Mouse (Mus musculus) erythroid progenitor cell, adult 5-6 weeks (primary cell): ENCODE data around the gene Mbd3. TPM values are rescaled to one million over a fixed set of nuclear protein-coding genes. Genes with fewer than 3 reads are reported as not detected.

Source experiments
- ATAC-seq: replicated peaks from 2 replicates; pipeline ENCODE4 v1.8.0; 2016; ENCODE audit warnings: moderate number of reproducible peaks, mild to moderate bottlenecking, moderate TSS enrichment, inconsistent platforms; ENCODE audit not compliant: poor library complexity, low FRiP score, severe bottlenecking
- total RNA-seq, 2 experiments: library from RNA; stranded (forward) in 1 of 2; stranded (reverse) in 1 of 2; fragments of 150-400 nt in 1 of 2; fragments of 186-747, 209-891 nt in 1 of 2; gene quantifications; 2 replicates each; pipeline versions ENCODE4 v1.2.3 to v1.2.4; 2015 to 2017; ENCODE audit warnings: low replicate concordance in 2 of 2

The Mbd3 gene
- total RNA-seq, 2 experiments from 2014 or later = 33.5 to 45.8 TPM

- peak; percentile 90 for ATAC-seq
Observed at GRCm38 (mm10) chr10:80376160-80376559, 23.2 kb downstream of the Mbd3 start.

DNA sequence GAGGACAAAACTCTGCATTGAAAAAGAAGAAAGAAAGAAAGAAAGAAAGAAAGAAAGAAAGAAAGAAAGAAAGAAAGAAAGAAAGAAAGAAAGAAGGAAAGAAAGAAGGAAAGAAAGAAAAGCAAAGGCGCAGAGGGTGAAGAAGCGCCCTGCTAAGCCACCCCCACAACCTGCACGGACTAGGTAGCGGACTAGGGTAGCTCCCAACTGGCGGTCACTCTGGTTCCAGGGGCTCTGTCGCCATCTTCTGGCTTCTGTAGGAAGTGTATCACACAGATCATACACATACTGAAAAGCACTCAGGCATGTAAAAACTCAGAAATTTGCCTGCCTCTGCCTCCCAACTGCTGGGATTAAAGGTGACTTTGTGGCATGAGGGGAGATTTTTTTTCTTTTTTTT, 25.3 kb downstream of the Mbd3 start:
- ATAC-seq = peak; percentile 72

DNA sequence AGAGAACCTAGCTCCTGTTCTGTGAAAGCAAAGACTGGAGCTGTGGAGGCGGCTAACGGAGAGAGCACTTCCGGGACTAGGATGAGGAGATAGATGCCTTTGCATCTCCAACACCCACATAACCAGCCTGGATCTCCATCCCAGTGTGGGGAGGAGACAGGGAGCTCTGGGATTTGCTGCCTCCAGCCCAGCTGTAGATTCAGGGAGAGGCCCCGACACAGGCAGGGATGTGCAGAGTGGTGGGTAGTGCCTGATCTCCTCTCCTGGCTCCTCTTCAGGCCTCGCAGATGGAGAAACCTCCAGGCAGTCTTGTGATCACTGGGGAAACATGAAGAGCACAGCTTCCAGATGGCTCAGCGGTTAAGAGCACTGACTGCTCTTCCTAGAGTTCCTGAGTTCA, 26.6 kb downstream of the Mbd3 start:
- ATAC-seq = no peak

GRCm38 (mm10) chr10:80371983-80372382, 27.4 kb downstream of the Mbd3 start:
- ATAC-seq = no peak

GRCm38 (mm10) chr10:80371411-80371966, 27.9 kb downstream of the Mbd3 start:
- ATAC-seq = no peak

DNA sequence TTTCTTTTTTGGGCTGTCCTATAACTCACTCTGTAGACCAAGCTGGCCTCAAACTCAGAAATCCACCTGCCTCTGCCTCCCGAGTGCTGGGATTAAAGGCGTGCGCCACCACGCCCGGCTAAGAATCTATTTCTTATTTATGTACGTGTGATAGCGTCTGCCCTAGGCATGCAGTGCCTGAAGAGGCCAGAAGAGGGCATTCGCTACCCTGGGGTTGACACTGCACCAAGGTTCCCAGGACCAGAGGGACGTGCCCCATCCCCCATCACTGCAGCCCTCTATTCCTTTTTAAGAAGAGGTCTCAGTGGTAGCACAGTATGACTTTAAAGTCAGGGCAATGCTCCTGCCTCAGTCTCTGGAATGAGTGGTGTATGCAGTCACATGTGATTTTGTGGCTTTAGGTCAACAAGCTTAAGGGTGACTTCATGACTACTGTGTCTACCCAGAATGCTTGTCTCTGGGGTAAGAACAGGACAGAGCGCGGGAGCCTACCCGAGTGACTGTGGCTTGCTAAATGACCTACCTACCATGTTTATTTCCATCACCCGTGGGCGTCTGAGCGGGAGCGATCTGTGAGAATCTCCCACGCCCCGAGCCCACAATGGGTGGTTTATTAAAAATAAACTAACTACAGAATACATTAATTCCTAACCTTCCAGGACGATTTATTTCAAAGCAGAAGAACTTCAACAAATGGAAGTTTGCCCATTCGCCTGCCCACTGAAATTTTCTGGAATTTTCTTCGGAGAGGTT, 29.2 kb downstream of the Mbd3 start:
- no peak for ATAC-seq

DNA sequence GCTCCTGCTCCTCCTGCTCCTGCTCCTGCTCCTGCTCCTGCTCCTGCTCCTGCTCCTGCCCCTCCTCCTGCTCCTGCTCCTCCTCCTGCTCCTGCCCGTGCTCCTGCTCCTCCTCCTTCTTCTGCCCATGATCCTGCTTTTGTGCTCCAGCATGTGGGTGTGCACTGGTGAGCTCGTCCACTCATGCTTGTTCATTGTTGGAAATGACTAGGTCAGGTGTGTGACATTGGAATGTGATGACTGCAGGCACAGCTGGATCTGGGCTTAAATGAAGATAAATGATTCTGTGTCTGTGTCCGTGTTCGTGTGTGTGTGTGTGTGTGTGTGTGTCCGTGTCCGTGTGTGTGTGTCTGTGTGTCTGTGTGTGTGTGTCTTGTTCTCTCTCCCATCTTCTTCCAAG, 31.0 kb downstream of the Mbd3 start:
- no peak for ATAC-seq

GRCm38 (mm10) chr10:80367954-80368353, 31.4 kb downstream of the Mbd3 start:
- ATAC-seq = no peak

- ATAC-seq = no peak
Observed at GRCm38 (mm10) chr10:80365736-80366135, 33.6 kb downstream of the Mbd3 start.

GRCm38 (mm10) chr10:80363734-80364133, 35.6 kb downstream of the Mbd3 start:
- ATAC-seq = no peak

DNA sequence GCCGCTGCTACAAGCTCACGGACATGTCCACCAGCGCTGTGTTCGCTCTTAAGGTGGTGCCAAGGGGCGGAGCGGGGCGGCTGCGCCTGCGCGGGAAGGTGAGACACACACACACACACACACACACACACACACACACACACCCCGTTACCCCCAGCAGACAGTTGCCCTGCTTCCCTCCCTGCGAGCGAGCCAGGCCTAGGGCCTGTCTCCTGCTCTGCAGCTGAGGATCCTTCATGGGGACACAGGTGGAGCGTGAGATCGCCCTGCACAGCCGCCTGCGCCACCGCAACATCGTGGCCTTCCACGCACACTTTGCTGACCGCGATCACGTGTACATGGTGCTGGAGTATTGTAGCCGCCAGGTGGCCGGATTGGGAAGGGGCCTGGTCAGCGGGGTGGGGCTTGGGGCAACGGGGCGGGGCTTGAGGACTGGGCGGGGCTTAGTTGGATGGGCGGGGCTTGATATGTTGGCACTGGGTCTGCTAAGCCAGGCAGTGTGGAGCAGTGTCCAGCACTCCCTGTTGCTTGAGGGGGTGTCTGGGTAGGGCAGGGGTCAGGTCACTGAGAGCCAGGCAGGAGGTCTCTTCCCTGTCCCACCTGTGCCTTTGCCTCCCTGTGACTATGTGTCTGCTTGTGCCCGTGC, 41.2 kb downstream of the Mbd3 start:
- no peak for ATAC-seq

- no peak for ATAC-seq
Observed at GRCm38 (mm10) chr10:80357336-80357735, 42.0 kb downstream of the Mbd3 start.

DNA sequence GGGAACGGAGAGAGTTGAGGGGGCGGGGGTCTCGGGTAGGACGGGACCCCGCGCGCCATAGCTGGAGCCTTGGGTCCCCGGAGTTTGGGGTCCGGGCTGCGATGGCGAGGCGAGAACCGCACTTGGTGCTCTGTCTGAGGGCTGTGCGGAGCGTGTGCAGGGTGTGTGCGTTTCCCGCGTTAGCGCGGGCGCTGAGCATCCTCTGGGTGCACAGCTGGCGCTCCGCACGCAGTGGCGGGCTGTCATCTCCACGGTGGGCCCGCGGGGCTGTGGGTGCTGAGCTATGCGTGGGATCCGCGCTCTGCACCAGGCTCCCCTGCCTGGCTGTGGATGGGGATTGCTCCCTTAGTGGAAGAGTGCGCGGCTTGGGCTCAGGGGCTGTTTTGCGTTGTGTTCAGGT, 42.6 kb downstream of the Mbd3 start:
- no peak for ATAC-seq

GRCm38 (mm10) chr10:80356001-80356682, 43.2 kb downstream of the Mbd3 start, which contains the start of gene Plk5:
Plk5 (plus strand) TSS chr10:80356459.
- no peak for ATAC-seq

GRCm38 (mm10) chr10:80355431-80355830, 43.9 kb downstream of the Mbd3 start:
- no peak for ATAC-seq

DNA sequence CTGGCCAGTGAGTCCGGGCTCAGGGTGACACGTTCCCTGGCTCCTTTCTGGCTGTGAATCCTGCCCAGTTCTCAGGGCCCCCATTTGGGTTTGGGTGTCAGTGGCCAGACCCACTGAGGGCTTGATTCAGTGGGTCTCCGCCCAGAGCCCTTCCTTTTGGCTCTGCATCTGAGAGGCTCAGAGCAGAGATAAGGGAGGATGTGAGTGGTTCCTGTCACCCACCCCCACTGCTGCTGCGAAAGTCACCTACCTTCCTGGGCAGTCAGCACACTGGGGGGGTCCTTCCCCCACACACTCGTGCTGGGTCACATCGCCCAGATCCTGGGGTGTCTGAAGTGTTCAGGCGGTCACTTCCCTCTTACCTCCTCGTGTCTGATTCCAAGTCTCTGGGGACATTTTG, 46.6 kb downstream of the Mbd3 start:
- ATAC-seq = no peak

GRCm38 (mm10) chr10:80351896-80352295, 47.5 kb downstream of the Mbd3 start:
- no peak for ATAC-seq

GRCm38 (mm10) chr10:80350292-80350691, 49.1 kb downstream of the Mbd3 start:
- peak; percentile 78 for ATAC-seq

DNA sequence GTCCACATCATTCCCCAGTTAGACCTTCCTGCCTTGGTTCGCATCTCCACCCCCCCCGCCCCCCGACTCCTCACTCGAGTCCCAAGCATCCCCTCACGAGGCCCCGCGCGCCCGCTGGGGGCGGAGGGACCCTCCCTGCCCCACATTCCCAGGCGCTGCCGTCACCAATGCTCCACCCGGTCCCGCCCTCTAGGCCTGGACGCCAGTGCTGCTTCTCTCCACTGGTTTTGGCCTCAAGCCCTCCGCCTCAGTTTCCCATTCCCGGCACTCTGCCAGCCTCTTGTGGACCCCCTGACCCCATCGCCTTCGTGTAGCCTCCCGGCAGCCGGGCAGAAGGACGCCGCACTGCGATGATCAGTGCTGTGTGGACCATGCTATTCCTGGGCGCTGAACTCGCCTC, 50.4 kb downstream of the Mbd3 start:
- no peak for ATAC-seq

- peak; percentile 20 for ATAC-seq
Observed at GRCm38 (mm10) chr10:80348244-80348781, 51.0 kb downstream of the Mbd3 start, which contains the start of gene Adamtsl5. Adamtsl5 (minus strand) TSS chr10:80348412.
